ENCODE assay signal across 8 mouse cellular contexts in genomic region chr14:28511029-28511651, GRCm38 (mm10). TPM values are rescaled to one million over a fixed set of nuclear protein-coding genes. Genes with fewer than 3 reads are reported as not detected.
A peak's percentile ranks its signal among the peaks of the same experiment; 100 is the strongest.
DNase-seq lines count a peak whose midpoint lies in the region; ATAC-seq and TF ChIP-seq lines count a peak whose summit lies in the region.

No protein-coding gene starts in this region.

- H3K27me3 ChIP-seq in hindbrain, embryonic 13.5 days, result peaks cover 54% of the 10 kb centered on the region
- H3K27me3 ChIP-seq in lung, postnatal 0 days (replicated peaks; ENCODE audit: insufficient read depth, low read length), result peaks cover 50% of the 10 kb centered on the region
- no peaks in the 10 kb centered on the region for H3K27me3 ChIP-seq in stomach, postnatal 0 days (ENCODE audit: control insufficient read depth, insufficient read depth, low read length)

- no peak for TF ChIP-seq CTCF in embryonic fibroblast, embryonic 13.5 days (IDR thresholded peaks at IDR 0.05; ENCODE audit: borderline replicate concordance, insufficient read depth, low read length)
- TF ChIP-seq CTCF in lung, postnatal 0 days (IDR thresholded peaks at IDR 0.05), result no peak
- no peak for TF ChIP-seq CTCF in stomach, postnatal 0 days (IDR thresholded peaks at IDR 0.05; ENCODE audit: low read depth)

- peak overlapping the region; percentile 93 for H3K27ac ChIP-seq in embryonic fibroblast, embryonic 13.5 days (ENCODE audit: insufficient read depth, low read length)
- H3K27ac ChIP-seq in hindbrain, embryonic 13.5 days, result peak overlapping the region; percentile 85
- H3K27ac ChIP-seq in lung, postnatal 0 days (ENCODE audit: low read length), result no peak overlapping the region
- H3K27ac ChIP-seq in stomach, postnatal 0 days (replicated peaks), result peak overlapping the region; percentile 24; the same call in 1 of the 2 replicates

- no peak for TF ChIP-seq EP300 in lung, postnatal 0 days (IDR thresholded peaks at IDR 0.05)
- TF ChIP-seq EP300 in stomach, postnatal 0 days (optimal IDR thresholded peaks at IDR 0.05), result no peak

- H3K36me3 ChIP-seq in hindbrain, embryonic 13.5 days, result no peaks in the 10 kb centered on the region
- H3K36me3 ChIP-seq in lung, postnatal 0 days (ENCODE audit: insufficient read depth, low read length), result no peaks in the 10 kb centered on the region
- H3K36me3 ChIP-seq in stomach, postnatal 0 days (ENCODE audit: control insufficient read depth, insufficient read depth, low read length), result no peaks in the 10 kb centered on the region

- H3K9ac ChIP-seq in hindbrain, embryonic 13.5 days, result peak overlapping the region; percentile 82
- H3K9ac ChIP-seq in lung, postnatal 0 days (replicated peaks; ENCODE audit: low read depth), result no peak overlapping the region
- peak overlapping the region; percentile 59 for H3K9ac ChIP-seq in stomach, postnatal 0 days (ENCODE audit: low read length)

- H3K4me3 ChIP-seq in embryonic fibroblast, embryonic 13.5 days (ENCODE audit: insufficient read depth, low read length), result peak overlapping the region; percentile 59
- H3K4me3 ChIP-seq in hindbrain, embryonic 13.5 days, result peak overlapping the region; percentile 63
- H3K4me3 ChIP-seq in lung, postnatal 0 days (ENCODE audit: low read depth, low read length), result peak overlapping the region; percentile 32
- H3K4me3 ChIP-seq in stomach, postnatal 0 days (ENCODE audit: low read depth, low read length), result peak overlapping the region; percentile 46

- H3K9me3 ChIP-seq in hindbrain, embryonic 13.5 days, result no peaks in the 10 kb centered on the region
- no peaks in the 10 kb centered on the region for H3K9me3 ChIP-seq in lung, postnatal 0 days (ENCODE audit: low read length)
- no peaks in the 10 kb centered on the region for H3K9me3 ChIP-seq in stomach, postnatal 0 days (ENCODE audit: control insufficient read depth, low read length)

- TF ChIP-seq POLR2A in embryonic fibroblast, embryonic 13.5 days (IDR thresholded peaks at IDR 0.05; ENCODE audit: low read depth, low read length), result no peak

- DNase-seq in right cerebral cortex, postnatal 4 days, result peak; percentile 19
- DNase-seq in right cerebral cortex, postnatal 14 days, result no peak
- peak; percentile 14 for DNase-seq in lung, postnatal 0 days (ENCODE audit: low spot score)
- no peak for DNase-seq in stomach, postnatal 0 days (ENCODE audit: low spot score)
- DNase-seq in frontal cortex, postnatal 14 days (ENCODE audit: low spot score in 2 of 2), result no peak
- no peak for DNase-seq in frontal cortex, postnatal 25 days (ENCODE audit: low spot score in 2 of 2)

- whole genome bisulfite sequencing in hindbrain, embryonic 13.5 days, result under 1% methylated on average over 40 of the region's 41 CpGs
- 3% methylated on average over 31 of the region's 41 CpGs for WGBS in lung, postnatal 0 days
- WGBS in stomach, postnatal 0 days, result 3% methylated on average over 38 of the region's 41 CpGs

- 0 out of 2 replicates have a peak, but pooled peaks cover 4% of the 10 kb centered on the region for H3K4me1 ChIP-seq in embryonic fibroblast, embryonic 13.5 days (ENCODE audit: control insufficient read depth, insufficient read depth, low read length)
- H3K4me1 ChIP-seq in hindbrain, embryonic 13.5 days (replicated peaks), result peaks cover 72% of the 10 kb centered on the region
- H3K4me1 ChIP-seq in lung, postnatal 0 days (ENCODE audit: insufficient read depth, low read depth, low read length), result peaks cover 3% of the 10 kb centered on the region; the same call in 1 of the 2 replicates
- peaks cover 3% of the 10 kb centered on the region; the same call in 1 of the 2 replicates for H3K4me1 ChIP-seq in stomach, postnatal 0 days (replicated peaks; ENCODE audit: control insufficient read depth, insufficient read depth)

- no peak for ATAC-seq in hindbrain, embryonic 13.5 days (ENCODE audit: low FRiP score)
- ATAC-seq in lung, postnatal 0 days, result peak; percentile 20; the same call in 1 of the 2 replicates
- no peak for ATAC-seq in stomach, postnatal 0 days (ENCODE audit: low FRiP score, low TSS enrichment)

- H3K4me2 ChIP-seq in hindbrain, embryonic 13.5 days, result peak overlapping the region; percentile 90
- H3K4me2 ChIP-seq in lung, postnatal 0 days (replicated peaks; ENCODE audit: low read depth, low read length), result peak overlapping the region; percentile 85
- peak overlapping the region; percentile 86 for H3K4me2 ChIP-seq in stomach, postnatal 0 days (replicated peaks; ENCODE audit: low read depth)

RNA-seq across cellular contexts. Expression of gene Wnt5a, which starts 6.6 kb away (rescaled TPM):
- 90.9 and 112 TPM in 2 replicates for polyA plus RNA-seq in embryonic fibroblast, embryonic 13.5 days (2011; ENCODE audit: insufficient read length, low read depth, missing spikeins)
- 25.4 and 35.4 TPM in 2 replicates for polyA plus RNA-seq in hindbrain, embryonic 13.5 days (2015; fragmentation: Nextera tagmentation; extraction: Ambion mirVana)
- 23.2 and 31.8 TPM in 2 replicates for polyA plus RNA-seq in lung, postnatal 0 days (2015; fragmentation: Nextera tagmentation; extraction: Ambion mirVana)
- polyA plus RNA-seq in stomach, postnatal 0 days (2015; fragmentation: Nextera tagmentation; extraction: Ambion mirVana), result 12.2 and 12.9 TPM in 2 replicates

Comparison
In these comparisons a context has a peak if more than half of its experiments do, and no peak if none do; other contexts are left out.
1. DNase-seq: peak in right cerebral cortex, postnatal 4 days (single experiment) and lung, postnatal 0 days (single experiment); none in right cerebral cortex, postnatal 14 days (single experiment), stomach, postnatal 0 days (single experiment), frontal cortex, postnatal 14 days (0 of 2) and frontal cortex, postnatal 25 days (0 of 2).
2. Peak in every context shown above with its lines, with median percentiles within 50 percentile points of each other: H3K4me3 ChIP-seq and H3K4me2 ChIP-seq.